Comparison of ENCODE assay signal across 19 mouse cellular contexts in the genomic region with DNA sequence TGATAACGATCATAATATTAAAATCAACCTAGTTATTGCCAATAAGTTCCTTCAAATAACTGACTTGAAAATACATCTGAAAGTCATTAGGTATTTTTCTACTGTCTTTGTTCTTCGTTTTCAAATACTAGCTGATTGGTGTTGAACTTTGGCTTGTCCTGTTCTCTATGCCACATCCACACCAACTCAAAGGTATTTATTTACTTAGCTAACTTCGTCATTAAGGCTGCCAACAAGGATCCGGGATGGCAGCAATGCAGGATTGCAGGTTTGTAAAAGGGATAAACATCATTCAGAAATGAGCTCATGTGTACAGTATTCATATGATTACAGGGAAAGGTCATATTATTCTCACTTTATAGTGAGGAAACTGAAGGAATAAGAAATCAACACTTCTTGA. TPM values are rescaled to one million over a fixed set of nuclear protein-coding genes. Genes with fewer than 3 reads are reported as not detected.
DNase-seq lines count a peak whose midpoint lies in the region; TF ChIP-seq lines count a peak whose summit lies in the region.
"Had no signal": no experiment of that assay in that cellular context is flagged by ENCODE, and none has a peak within 500 bp of the region (broad histone marks: within the 10 kb centered on the region; RNA-seq: fewer than 3 reads in every experiment).

No protein-coding gene starts in this region.

- no peaks in the 10 kb centered on the region for H3K27me3 ChIP-seq in liver, adult 2 months (ENCODE audit: control insufficient read depth, insufficient read depth, low read length)
- H3K27me3 ChIP-seq: forebrain, embryonic 13.5 days; heart, embryonic 15.5 days; hindbrain, embryonic 13.5 days had no signal

- no peaks in the 10 kb centered on the region for H3K36me3 ChIP-seq in liver, adult 2 months (ENCODE audit: control insufficient read depth, insufficient read depth, low read length)
- H3K36me3 ChIP-seq: embryonic facial prominence, embryonic 10.5 days; heart, embryonic 15.5 days; hindbrain, embryonic 13.5 days had no signal

- peaks cover 7% of the 10 kb centered on the region for H3K4me1 ChIP-seq in liver, adult 2 months (ENCODE audit: control insufficient read depth, insufficient read depth, low read length)

- H3K79me2 ChIP-seq in liver, adult 2 months (ENCODE audit: control insufficient read depth, insufficient read depth, low read length): peaks cover 10% of the 10 kb centered on the region; the same call in 1 of the 2 replicates

- WGBS in liver, adult 2 months: 30% methylated on average over 4 of the region's 4 CpGs
- 42% methylated on average over 4 of the region's 4 CpGs for WGBS in large intestine, adult 2 months

- H3K27ac ChIP-seq in liver, adult 2 months (replicated peaks; ENCODE audit: insufficient read depth, low read depth, low read length): no peak overlapping the region
- H3K27ac ChIP-seq: embryonic facial prominence, embryonic 10.5 days; forebrain, embryonic 13.5 days; heart, adult 2 months; heart, embryonic 15.5 days; hindbrain, embryonic 13.5 days had no signal

- peak; percentile 47 to 53 for DNase-seq in kidney, adult 8-10 months
- no peak for DNase-seq in kidney, postnatal 4 days
- peak; percentile 81 for DNase-seq in liver, adult 2 months (ENCODE audit: extremely low read depth, low read depth, low spot score)
- DNase-seq in liver: no peak
- DNase-seq in large intestine, adult 2 months (ENCODE audit: low read depth, low spot score): peak; percentile 55
- DNase-seq in yolk sac, embryonic 10.5 days (ENCODE audit: low spot score): peak; percentile 9
- DNase-seq in cerebellum, postnatal 25 days: no peak
- DNase-seq: adrenal gland, adult 8-10 months; cerebellum, adult 11 months; cerebellum, adult 9-10 months; cerebellum, postnatal 36 days; forebrain, postnatal 0 days; gastrocnemius, postnatal 14 days; heart, adult 2 months; heart, postnatal 14 days had no signal

- no peak overlapping the region for H3K4me3 ChIP-seq in liver, adult 2 months (ENCODE audit: insufficient read depth, low read depth, low read length)
- H3K4me3 ChIP-seq: embryonic facial prominence, embryonic 10.5 days; forebrain, embryonic 13.5 days; heart, adult 2 months; heart, embryonic 15.5 days; hindbrain, embryonic 13.5 days had no signal

- H3K9ac ChIP-seq in liver, adult 2 months (ENCODE audit: low read depth, low read length): no peak overlapping the region
- H3K9ac ChIP-seq: forebrain, embryonic 13.5 days; forebrain, postnatal 0 days; heart, embryonic 15.5 days; hindbrain, embryonic 13.5 days had no signal

- TF ChIP-seq CTCF in liver, adult 2 months (IDR thresholded peaks at IDR 0.05; ENCODE audit: low read depth, low read length): no peak

- TF ChIP-seq POLR2A in liver, adult 2 months (IDR thresholded peaks at IDR 0.05; ENCODE audit: extremely low read depth, insufficient read depth, low read length): no peak

RNA-seq across cellular contexts. Expression of a gene that starts 2.2 kb away (rescaled TPM):
- total RNA-seq in liver, adult 2 months (2014; rRNA removed): 16.2 and 18.5 TPM in 2 replicates
- polyA plus RNA-seq in liver, adult 2 months (2012; rRNA removed): 4.1 and 4.5 TPM in 2 replicates
- polyA plus RNA-seq in large intestine, adult 2 months (2012; rRNA removed): 4.3 and 11.0 TPM in 2 replicates

Comparison
In these comparisons a context has a peak if more than half of its experiments do, and no peak if none do; other contexts are left out.
1. DNase-seq: peak in kidney, adult 8-10 months (2 of 2), liver, adult 2 months (single experiment), large intestine, adult 2 months (single experiment) and yolk sac, embryonic 10.5 days (single experiment); none in kidney, postnatal 4 days (0 of 2), liver (single experiment) and cerebellum, postnatal 25 days (0 of 2).